ENCODE assay signal across 8 mouse cellular contexts in the genomic region with DNA sequence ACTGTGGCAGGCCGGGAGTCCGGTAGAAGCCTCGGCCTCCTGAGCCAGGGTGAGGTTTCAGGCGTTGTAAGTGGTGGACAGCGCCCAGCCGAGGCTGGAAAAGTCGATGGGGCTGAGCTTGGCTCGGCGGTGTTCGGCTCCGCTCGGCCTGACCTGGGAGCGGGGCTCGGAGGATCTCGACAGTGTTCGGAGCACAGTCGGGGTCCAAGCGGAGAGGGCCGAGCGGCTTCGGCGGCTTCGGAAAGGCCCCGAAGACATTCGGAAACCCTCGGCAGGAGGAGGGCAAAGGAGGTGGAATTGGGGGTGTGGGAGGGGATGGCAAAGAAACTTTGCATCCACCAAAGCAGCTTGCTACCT. TPM values are rescaled to one million over a fixed set of nuclear protein-coding genes. Genes with fewer than 3 reads are reported as not detected.
DNase-seq lines count a peak whose midpoint lies in the region; ATAC-seq and TF ChIP-seq lines count a peak whose summit lies in the region.

No protein-coding gene starts in this region.

- H3K27me3 ChIP-seq in hindbrain, postnatal 0 days (ENCODE audit: insufficient read depth, low read length) = no peaks in the 10 kb centered on the region

- peak; percentile 35; the same call in 1 of the 2 replicates for TF ChIP-seq CTCF in hindbrain, postnatal 0 days (IDR thresholded peaks at IDR 0.05; ENCODE audit: low read depth)

- H3K36me3 ChIP-seq in hindbrain, postnatal 0 days (ENCODE audit: insufficient read depth, low read length) = peaks cover 7% of the 10 kb centered on the region; the same call in 1 of the 2 replicates

- WGBS in hindbrain, postnatal 0 days = under 1% methylated on average over 26 of the region's 26 CpGs

- peak overlapping the region; percentile 90 for H3K4me3 ChIP-seq in hindbrain, postnatal 0 days (ENCODE audit: low read length)

- DNase-seq in adrenal gland, adult (ENCODE audit: inconsistent age in 2 of 2, low spot score in 1 of 2) = peak; percentile 93 to 96
- peak; percentile 97 for DNase-seq in embryo, embryonic 10 days (ENCODE audit: low spot score)
- peak; percentile 93 for DNase-seq in gastrocnemius, postnatal 14 days
- DNase-seq in hindbrain, postnatal 0 days (ENCODE audit: low spot score) = peak; percentile 96
- peak; percentile 83 to 87 for DNase-seq in left cerebral cortex, adult 18-20 months (ENCODE audit: low spot score in 2 of 2)
- peak; percentile 74 for DNase-seq in lung, postnatal 25 days (ENCODE audit: low spot score)
- peak; percentile 79 to 84 for DNase-seq in right cerebral cortex, adult 2 months (ENCODE audit: low spot score in 2 of 2)
- DNase-seq in urinary bladder, postnatal 4 days (ENCODE audit: low spot score in 2 of 2) = peak; percentile 86 to 93

- peaks cover 11% of the 10 kb centered on the region; the same call in 1 of the 2 replicates for H3K4me1 ChIP-seq in hindbrain, postnatal 0 days (ENCODE audit: insufficient read depth, low read length)

- ATAC-seq in hindbrain, postnatal 0 days = peak; percentile 79

- peak overlapping the region; percentile 94 for H3K9ac ChIP-seq in hindbrain, postnatal 0 days (replicated peaks; ENCODE audit: low read length)

- H3K4me2 ChIP-seq in hindbrain, postnatal 0 days (ENCODE audit: low read depth, low read length) = peak overlapping the region; percentile 92

- no peaks in the 10 kb centered on the region for H3K9me3 ChIP-seq in hindbrain, postnatal 0 days (ENCODE audit: low read length)

- H3K27ac ChIP-seq in hindbrain, postnatal 0 days = peak overlapping the region; percentile 97

- intact Hi-C loops in gastrocnemius, postnatal 14 days (cut with DNase I; ENCODE audit: low total_unique reads) = loop anchor here (10.0 kb wide), 1 partner anchor 111 kb away; no protein-coding TSS in a partner anchor

RNA-seq across cellular contexts. Expression of a gene that starts 3.6 kb away (rescaled TPM):
- total RNA-seq in gastrocnemius, postnatal 14 days (2021) = 10 to 100 TPM; 11.1 to 11.6 TPM
- 291 and 301 TPM in 2 replicates for total RNA-seq in hindbrain, postnatal 0 days (2014; rRNA removed)
- polyA plus RNA-seq in hindbrain, postnatal 0 days (2015; fragmentation: Nextera tagmentation; extraction: Ambion mirVana) = 230 and 244 TPM in 2 replicates
- 100 to 1,000 TPM; 659 to 709 TPM for total RNA-seq in left cerebral cortex, adult 18-20 months (2021)

Comparison
In these comparisons a context has a peak if more than half of its experiments do, and no peak if none do; other contexts are left out.
1. Peak in every context shown above with its lines: DNase-seq, ATAC-seq, H3K4me3 ChIP-seq and H3K27ac ChIP-seq.
2. RNA of a gene that starts 3.6 kb away (total RNA-seq): 659 to 709 TPM in left cerebral cortex, adult 18-20 months and 291 to 301 TPM in hindbrain, postnatal 0 days; 11.1 to 11.6 TPM in gastrocnemius, postnatal 14 days; every median in the first group is over 10 times any median in the second.